Mouse (Mus musculus): ENCODE data around the gene Zfp1. TPM values are rescaled to one million over a fixed set of nuclear protein-coding genes. Genes with fewer than 3 reads are reported as not detected.
A peak's percentile ranks its signal among the peaks of the same experiment; 100 is the strongest.

Zfp1 gene
- total RNA-seq, 1 experiment = 18.7 TPM

GRCm38 (mm10) chr8:111715514-111715913 lies 72.3 kb downstream of the Zfp1 start:
- no peaks in the 10 kb centered on the region for H3K9me3 ChIP-seq (ENCODE audit: control insufficient read depth, insufficient read depth, low read depth, low read length)
- no peak overlapping the region for H3K4me3 ChIP-seq (ENCODE audit: insufficient read depth in 1 of 2, low read depth in 1 of 2, low read length in 2 of 2, poor library complexity in 1 of 2, severe bottlenecking in 1 of 2)
- H3K9ac ChIP-seq (ENCODE audit: insufficient read depth, low read depth, low read length, poor library complexity, severe bottlenecking) = no peak overlapping the region
- no peak for DNase-seq (ENCODE audit: low read depth, low spot score)
- no peak for TF ChIP-seq ZC3H11A (IDR thresholded peaks at IDR 0.05; ENCODE audit: borderline replicate concordance, low read depth, low read length)
- TF ChIP-seq MAFK (IDR thresholded peaks at IDR 0.05; ENCODE audit: insufficient read depth, low read depth, low read length) = no peak
- no peak for TF ChIP-seq CHD2 (IDR thresholded peaks at IDR 0.05; ENCODE audit: low read depth, low read length)
- TF ChIP-seq HCFC1 (IDR thresholded peaks at IDR 0.05; ENCODE audit: borderline replicate concordance, insufficient read depth, low read length) = no peak
- TF ChIP-seq ZNF384 (IDR thresholded peaks at IDR 0.05; ENCODE audit: low read depth, low read length) = no peak
- peaks cover 65% of the 10 kb centered on the region for H3K36me3 ChIP-seq (ENCODE audit: control insufficient read depth, insufficient read depth, low read length, poor library complexity, severe bottlenecking)
- no peak overlapping the region for H3K27ac ChIP-seq (ENCODE audit: insufficient read depth, low read depth, low read length, poor library complexity, severe bottlenecking)
- peaks cover 6 to 13% of the 10 kb centered on the region in 2 experiments; a peak in 2 of 4 replicates for H3K4me1 ChIP-seq (ENCODE audit: control insufficient read depth in 2 of 2, insufficient read depth in 2 of 2, low read length in 2 of 2, poor library complexity in 1 of 2)
- in situ Hi-C loops (cut with MboI; ENCODE audit: low sequenced_read_pairs in 2 of 2, unreplicated experiment in 2 of 2) = no loop called here

GRCm38 (mm10) chr8:111716603-111717487 lies 73.6 kb downstream of the Zfp1 start:
- TF ChIP-seq ZNF384 (IDR thresholded peaks at IDR 0.05; ENCODE audit: low read depth, low read length) (no peak), ZC3H11A (IDR thresholded peaks at IDR 0.05; ENCODE audit: borderline replicate concordance, low read depth, low read length) (no peak), MAFK (IDR thresholded peaks at IDR 0.05; ENCODE audit: insufficient read depth, low read depth, low read length) (no peak), HCFC1 (IDR thresholded peaks at IDR 0.05; ENCODE audit: borderline replicate concordance, insufficient read depth, low read length) (no peak), CHD2 (IDR thresholded peaks at IDR 0.05; ENCODE audit: low read depth, low read length) (no peak)
- DNase-seq (ENCODE audit: low read depth, low spot score) = no peak
- H3K27ac ChIP-seq (ENCODE audit: insufficient read depth, low read depth, low read length, poor library complexity, severe bottlenecking) = no peak overlapping the region
- H3K9me3 ChIP-seq (ENCODE audit: control insufficient read depth, insufficient read depth, low read depth, low read length) = no peaks in the 10 kb centered on the region
- 0 out of 2 replicates have a peak overlapping the region, but pooled peaks have one; percentile 0 for H3K9ac ChIP-seq (ENCODE audit: insufficient read depth, low read depth, low read length, poor library complexity, severe bottlenecking)
- peaks cover 62% of the 10 kb centered on the region for H3K36me3 ChIP-seq (ENCODE audit: control insufficient read depth, insufficient read depth, low read length, poor library complexity, severe bottlenecking)
- H3K4me3 ChIP-seq (ENCODE audit: insufficient read depth in 1 of 2, low read depth in 1 of 2, low read length in 2 of 2, poor library complexity in 1 of 2, severe bottlenecking in 1 of 2) = no peak overlapping the region
- H3K4me1 ChIP-seq (ENCODE audit: control insufficient read depth in 2 of 2, insufficient read depth in 2 of 2, low read length in 2 of 2, poor library complexity in 1 of 2) = peaks cover 6 to 13% of the 10 kb centered on the region in 2 experiments; a peak in 2 of 4 replicates
- in situ Hi-C loops (cut with MboI; ENCODE audit: low sequenced_read_pairs in 2 of 2, unreplicated experiment in 2 of 2) = no loop called here

- Histone ChIP-seq H3K4me3 (ENCODE audit: insufficient read depth in 1 of 2, low read depth in 1 of 2, low read length in 2 of 2, poor library complexity in 1 of 2, severe bottlenecking in 1 of 2) (no peak overlapping the region), H3K9me3 (ENCODE audit: control insufficient read depth, insufficient read depth, low read depth, low read length) (no peaks in the 10 kb centered on the region), H3K9ac (ENCODE audit: insufficient read depth, low read depth, low read length, poor library complexity, severe bottlenecking) (0 out of 2 replicates have a peak overlapping the region, but pooled peaks have one; percentile 0), H3K4me1 (ENCODE audit: control insufficient read depth in 2 of 2, insufficient read depth in 2 of 2, low read length in 2 of 2, poor library complexity in 1 of 2) (peaks cover 6 to 13% of the 10 kb centered on the region in 2 experiments; a peak in 2 of 4 replicates), H3K27ac (ENCODE audit: insufficient read depth, low read depth, low read length, poor library complexity, severe bottlenecking) (no peak overlapping the region), H3K36me3 (ENCODE audit: control insufficient read depth, insufficient read depth, low read length, poor library complexity, severe bottlenecking) (peaks cover 56% of the 10 kb centered on the region)
- in situ Hi-C loops (cut with MboI; ENCODE audit: low sequenced_read_pairs in 2 of 2, unreplicated experiment in 2 of 2) = no loop called here
- no peak for DNase-seq (ENCODE audit: low read depth, low spot score)
- TF ChIP-seq ZNF384 (IDR thresholded peaks at IDR 0.05; ENCODE audit: low read depth, low read length) (no peak), MAFK (IDR thresholded peaks at IDR 0.05; ENCODE audit: insufficient read depth, low read depth, low read length) (no peak), CHD2 (IDR thresholded peaks at IDR 0.05; ENCODE audit: low read depth, low read length) (no peak), ZC3H11A (IDR thresholded peaks at IDR 0.05; ENCODE audit: borderline replicate concordance, low read depth, low read length) (no peak), HCFC1 (IDR thresholded peaks at IDR 0.05; ENCODE audit: borderline replicate concordance, insufficient read depth, low read length) (no peak)
Observed at GRCm38 (mm10) chr8:111717488-111717792, 74.2 kb downstream of the Zfp1 start.

GRCm38 (mm10) chr8:111717866-111718265 lies 74.7 kb downstream of the Zfp1 start:
- no peak for DNase-seq (ENCODE audit: low read depth, low spot score)
- Histone ChIP-seq H3K4me1 (ENCODE audit: control insufficient read depth in 2 of 2, insufficient read depth in 2 of 2, low read length in 2 of 2, poor library complexity in 1 of 2) (peaks cover 6 to 13% of the 10 kb centered on the region in 2 experiments; a peak in 2 of 4 replicates), H3K27ac (ENCODE audit: insufficient read depth, low read depth, low read length, poor library complexity, severe bottlenecking) (no peak overlapping the region), H3K4me3 (ENCODE audit: insufficient read depth in 1 of 2, low read depth in 1 of 2, low read length in 2 of 2, poor library complexity in 1 of 2, severe bottlenecking in 1 of 2) (no peak overlapping the region), H3K36me3 (ENCODE audit: control insufficient read depth, insufficient read depth, low read length, poor library complexity, severe bottlenecking) (peaks cover 56% of the 10 kb centered on the region), H3K9ac (ENCODE audit: insufficient read depth, low read depth, low read length, poor library complexity, severe bottlenecking) (no peak overlapping the region), H3K9me3 (ENCODE audit: control insufficient read depth, insufficient read depth, low read depth, low read length) (no peaks in the 10 kb centered on the region)
- in situ Hi-C loops (cut with MboI; ENCODE audit: low sequenced_read_pairs in 2 of 2, unreplicated experiment in 2 of 2) = no loop called here
- TF ChIP-seq ZC3H11A (IDR thresholded peaks at IDR 0.05; ENCODE audit: borderline replicate concordance, low read depth, low read length) = no peak
- no peak for TF ChIP-seq MAFK (IDR thresholded peaks at IDR 0.05; ENCODE audit: insufficient read depth, low read depth, low read length)
- TF ChIP-seq ZNF384 (IDR thresholded peaks at IDR 0.05; ENCODE audit: low read depth, low read length) = no peak
- TF ChIP-seq CHD2 (IDR thresholded peaks at IDR 0.05; ENCODE audit: low read depth, low read length) = no peak
- TF ChIP-seq HCFC1 (IDR thresholded peaks at IDR 0.05; ENCODE audit: borderline replicate concordance, insufficient read depth, low read length) = no peak
